Mouse (Mus musculus): Measurements from ENCODE around the gene Orm3. TPM values are rescaled to one million over a fixed set of nuclear protein-coding genes. Genes with fewer than 3 reads are reported as not detected.

The Orm3 gene
- total and polyA plus RNA-seq, 3 experiments, result 0.30 TPM; not detected in 2

- Histone ChIP-seq H3K4me1 (ENCODE audit: control insufficient read depth in 1 of 2, insufficient read depth in 2 of 2) (peaks cover 38 to 84% of the 10 kb centered on the region in 2 experiments), H3K9ac (ENCODE audit: insufficient read depth, low read depth) (peak overlapping the region; percentile 97), H3K79me2 (replicated peaks; ENCODE audit: control insufficient read depth, extremely low read depth, insufficient read depth, poor library complexity, severe bottlenecking) (peaks cover 84% of the 10 kb centered on the region), H3K27me3 (replicated peaks) (no peaks in the 10 kb centered on the region), H3K27ac (ENCODE audit: insufficient read depth, low read depth) (peak overlapping the region; percentile 95), H3K36me3 (replicated peaks in 1 of 2; ENCODE audit: control insufficient read depth in 1 of 2, insufficient read depth in 1 of 2, low read length in 1 of 2) (peaks cover 25 to 38% of the 10 kb centered on the region in 2 experiments), H3K4me3 (replicated peaks in 1 of 3; ENCODE audit: low read depth in 2 of 3, low read length in 2 of 3, poor library complexity in 1 of 3) (peak overlapping the region; percentile 69 to 77 (median 70)), H3K4me2 (ENCODE audit: insufficient read depth, low read depth, poor library complexity, severe bottlenecking) (peak overlapping the region; percentile 85), H3K9me3 (replicated peaks; ENCODE audit: low read length) (peaks cover 11% of the 10 kb centered on the region)
- DNase-seq (ENCODE audit: extremely low read depth), result no peak
- TF ChIP-seq UBTF (IDR thresholded peaks at IDR 0.05; ENCODE audit: low read depth, low read length) (no peak), SMC3 (IDR thresholded peaks at IDR 0.05; ENCODE audit: low read depth, low read length) (no peak), MYC (IDR thresholded peaks at IDR 0.05; ENCODE audit: low read depth, low read length) (no peak), MAX (IDR thresholded peaks at IDR 0.05; ENCODE audit: low read length) (no peak), USF1 (IDR thresholded peaks at IDR 0.05; ENCODE audit: low read depth, low read length) (no peak), NELFE (IDR thresholded peaks at IDR 0.05; ENCODE audit: low read depth, low read length) (no peak), MXI1 (IDR thresholded peaks at IDR 0.05; ENCODE audit: low read depth, low read length) (no peak), ZNF384 (IDR thresholded peaks at IDR 0.05; ENCODE audit: low read depth, low read length) (no peak), ZMIZ1 (IDR thresholded peaks at IDR 0.05; ENCODE audit: low read depth, low read length) (no peak), MAFK (IDR thresholded peaks at IDR 0.05; ENCODE audit: insufficient replicate concordance, low read length) (no peak), ELF1 (IDR thresholded peaks at IDR 0.05; ENCODE audit: low read depth, low read length) (no peak), ETS1 (conservative IDR thresholded peaks at IDR 0.05; ENCODE audit: low read depth, low read length) (no peak), BHLHE40 (IDR thresholded peaks at IDR 0.05; ENCODE audit: low read depth, low read length) (no peak), ZKSCAN1 (IDR thresholded peaks at IDR 0.05; ENCODE audit: borderline replicate concordance, low read depth, low read length) (no peak)
- dilution Hi-C loops (cut with MboI; ENCODE audit: extremely low pct_ligation_motif_present, extremely low pct_unique_long_range_greater_than_20kb, low sequenced_read_pairs), result no loop called here
- in situ Hi-C loops (cut with MboI; ENCODE audit: low pct_ligation_motif_present, low pct_unique_long_range_greater_than_20kb, low sequenced_read_pairs), result loop anchor here (10.0 to 25.0 kb wide), 4 partner anchors 47 to 536 kb away; partner anchors contain the start of genes Orm3 and Tnfsf8
Measured at GRCm38 (mm10) chr4:63401620-63402019, 45.7 kb downstream of the Orm3 start.

GRCm38 (mm10) chr4:63402056-63402455, 46.1 kb downstream of the Orm3 start:
- Histone ChIP-seq H3K36me3 (replicated peaks in 1 of 2; ENCODE audit: control insufficient read depth in 1 of 2, insufficient read depth in 1 of 2, low read length in 1 of 2) (peaks cover 21 to 35% of the 10 kb centered on the region in 2 experiments), H3K9ac (ENCODE audit: insufficient read depth, low read depth) (peak overlapping the region; percentile 97), H3K9me3 (replicated peaks; ENCODE audit: low read length) (peaks cover 11% of the 10 kb centered on the region), H3K4me1 (ENCODE audit: control insufficient read depth in 1 of 2, insufficient read depth in 2 of 2) (peaks cover 38 to 85% of the 10 kb centered on the region in 2 experiments), H3K27ac (ENCODE audit: insufficient read depth, low read depth) (peak overlapping the region; percentile 95), H3K4me2 (ENCODE audit: insufficient read depth, low read depth, poor library complexity, severe bottlenecking) (peak overlapping the region; percentile 85), H3K27me3 (replicated peaks) (no peaks in the 10 kb centered on the region), H3K79me2 (replicated peaks; ENCODE audit: control insufficient read depth, extremely low read depth, insufficient read depth, poor library complexity, severe bottlenecking) (peaks cover 84% of the 10 kb centered on the region), H3K4me3 (replicated peaks in 1 of 3; ENCODE audit: low read depth in 2 of 3, low read length in 2 of 3, poor library complexity in 1 of 3) (peak overlapping the region; percentile 69 to 77 (median 70))
- no peak for DNase-seq (ENCODE audit: extremely low read depth)
- in situ Hi-C loops (cut with MboI; ENCODE audit: low pct_ligation_motif_present, low pct_unique_long_range_greater_than_20kb, low sequenced_read_pairs), result loop anchor here (10.0 to 25.0 kb wide), 4 partner anchors 47 to 535 kb away; partner anchors contain the start of genes Orm3 and Tnfsf8
- dilution Hi-C loops (cut with MboI; ENCODE audit: extremely low pct_ligation_motif_present, extremely low pct_unique_long_range_greater_than_20kb, low sequenced_read_pairs), result no loop called here
- TF ChIP-seq TBP (conservative IDR thresholded peaks at IDR 0.05; ENCODE audit: low read depth, low read length) (no peak), ETS1 (conservative IDR thresholded peaks at IDR 0.05; ENCODE audit: low read depth, low read length) (no peak), MAFK (IDR thresholded peaks at IDR 0.05; ENCODE audit: insufficient replicate concordance, low read length) (no peak), USF1 (IDR thresholded peaks at IDR 0.05; ENCODE audit: low read depth, low read length) (no peak), ZKSCAN1 (IDR thresholded peaks at IDR 0.05; ENCODE audit: borderline replicate concordance, low read depth, low read length) (no peak), E2F4 (IDR thresholded peaks at IDR 0.05; ENCODE audit: insufficient replicate concordance, low read depth, low read length) (no peak), POLR2A (IDR thresholded peaks at IDR 0.05; ENCODE audit: low read depth, low read length) (0 out of 2 replicates have a peak, but pooled peaks have one; percentile 31), POLR2AphosphoS2 (IDR thresholded peaks at IDR 0.05; ENCODE audit: low read depth, low read length) (no peak), CHD1 (IDR thresholded peaks at IDR 0.05; ENCODE audit: low read depth, low read length) (no peak; the same call in 1 of the 2 replicates), ELF1 (IDR thresholded peaks at IDR 0.05; ENCODE audit: low read depth, low read length) (no peak; the same call in 1 of the 2 replicates), MXI1 (IDR thresholded peaks at IDR 0.05; ENCODE audit: low read depth, low read length) (peak; percentile 54; the same call in 1 of the 2 replicates), ZC3H11A (IDR thresholded peaks at IDR 0.05; ENCODE audit: low read depth, low read length) (no peak), EP300 (IDR thresholded peaks at IDR 0.05; ENCODE audit: low read length) (no peak), MYC (IDR thresholded peaks at IDR 0.05; ENCODE audit: low read depth, low read length) (no peak), JUND (conservative IDR thresholded peaks at IDR 0.05; ENCODE audit: low read depth, low read length) (no peak), UBTF (IDR thresholded peaks at IDR 0.05; ENCODE audit: low read depth, low read length) (no peak), CHD2 (IDR thresholded peaks at IDR 0.05; ENCODE audit: low read length) (0 out of 2 replicates have a peak, but pooled peaks have one; percentile 17), NELFE (IDR thresholded peaks at IDR 0.05; ENCODE audit: low read depth, low read length) (no peak), NRF1 (IDR thresholded peaks at IDR 0.05; ENCODE audit: low read depth, low read length) (peak; percentile 66), ZMIZ1 (IDR thresholded peaks at IDR 0.05; ENCODE audit: low read depth, low read length) (no peak; the same call in 1 of the 2 replicates), TCF12 (IDR thresholded peaks at IDR 0.05; ENCODE audit: low read depth, low read length) (no peak), BHLHE40 (IDR thresholded peaks at IDR 0.05; ENCODE audit: low read depth, low read length) (peak; percentile 63), HCFC1 (IDR thresholded peaks at IDR 0.05; ENCODE audit: low read depth, low read length) (no peak), KAT2A (IDR thresholded peaks at IDR 0.05; ENCODE audit: insufficient replicate concordance, low read length) (no peak), CTCF (conservative IDR thresholded peaks at IDR 0.05 in 1 of 2, IDR thresholded peaks at IDR 0.05 in 1 of 2; ENCODE audit: low read depth in 2 of 2, low read length in 2 of 2) (no peak), MAX (IDR thresholded peaks at IDR 0.05; ENCODE audit: low read length) (no peak), RCOR1 (conservative IDR thresholded peaks at IDR 0.05; ENCODE audit: low read depth, low read length) (no peak), SIN3A (IDR thresholded peaks at IDR 0.05; ENCODE audit: low read length) (peak; percentile 77; the same call in 1 of the 2 replicates)

Measured in CH12.LX (cell line).